Mouse (Mus musculus) cortical plate, adult 2 months (tissue): ENCODE results near the gene Pdcd7.

Source experiments
- CTCF ChIP-seq: fragments of 200-500 bp; IDR thresholded peaks from 2 replicates; pipeline ENCODE4 v1.5.1; 2011; ENCODE audit warnings: mild to moderate bottlenecking, control low read depth, low read length; ENCODE audit not compliant: insufficient read depth; ENCODE audit errors: extremely low read depth
- POLR2A ChIP-seq: fragments of 200-500 bp; IDR thresholded peaks from 2 replicates; pipeline ENCODE4 v1.6.1; 2011; ENCODE audit warnings: mild to moderate bottlenecking, low read length, control low read depth; ENCODE audit not compliant: insufficient read depth; ENCODE audit errors: extremely low read depth

DNA sequence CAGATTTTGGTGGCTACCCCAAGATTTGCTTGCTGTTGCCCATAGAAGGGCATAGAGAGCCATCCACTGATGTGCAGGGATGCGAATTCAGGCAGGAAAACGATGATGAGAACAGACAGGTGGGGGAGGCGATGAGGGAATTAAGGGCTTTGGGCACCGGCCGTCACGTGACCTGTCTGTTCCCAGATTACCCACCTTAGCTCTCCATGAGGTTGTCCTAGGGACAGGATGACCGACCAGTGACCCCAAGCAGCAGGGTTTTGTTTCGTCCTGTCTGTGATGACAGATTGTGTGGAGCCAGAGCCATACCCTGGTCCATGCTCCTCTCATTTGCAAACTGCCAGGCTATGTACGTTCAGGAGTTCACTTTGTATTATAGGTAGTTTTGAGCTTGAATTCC is 17.8 kb downstream of the Pdcd7 start:
- no peak for TF ChIP-seq POLR2A
- TF ChIP-seq CTCF: no peak
